Mouse (Mus musculus): ENCODE results near the gene Cib2. TPM values are rescaled to one million over a fixed set of nuclear protein-coding genes. Genes with fewer than 3 reads are reported as not detected.

Cib2 gene
- total RNA-seq (2014; rRNA removed; ENCODE audit: low replicate concordance) = 4.5 TPM in 1 of 2 replicates, not detected in the other
- 2.0 and 2.4 TPM in 2 replicates for polyA plus RNA-seq (2015; fragmentation: Nextera tagmentation; extraction: Ambion mirVana)

- DNase-seq (ENCODE audit: low spot score) = peak; percentile 85
- no peak within 1 kb of the TSS for H3K27ac ChIP-seq (ENCODE audit: low read depth)
- H3K9me3 ChIP-seq (replicated peaks; ENCODE audit: control insufficient read depth, low read length) = no peaks in the 10 kb centered on the region
- peak within 1 kb of the TSS; percentile 55 for H3K4me3 ChIP-seq (ENCODE audit: low read depth, low read length)
- H3K4me2 ChIP-seq (ENCODE audit: low read depth, low read length) = peak within 1 kb of the TSS; percentile 86
- under 1% methylated on average over 47 of the region's 54 CpGs for WGBS
- no peaks in the 10 kb centered on the region for H3K36me3 ChIP-seq (replicated peaks; ENCODE audit: control insufficient read depth, insufficient read depth, low read length)
- H3K9ac ChIP-seq (replicated peaks; ENCODE audit: low read depth, low read length) = 0 out of 2 replicates have a peak within 1 kb of the TSS, but pooled peaks have one; percentile 37
- ATAC-seq (ENCODE audit: insufficient read depth, low read depth) = peak; percentile 98
- no peaks in the 10 kb centered on the region for H3K4me1 ChIP-seq (ENCODE audit: control insufficient read depth, insufficient read depth)
- H3K27me3 ChIP-seq (ENCODE audit: control insufficient read depth, insufficient read depth, low read length) = no peaks in the 10 kb centered on the region
- TF ChIP-seq EP300 (IDR thresholded peaks at IDR 0.05; ENCODE audit: low read depth) (no peak), CTCF (IDR thresholded peaks at IDR 0.05; ENCODE audit: low read depth) (peak; percentile 36)
Observed at GRCm38 (mm10) chr9:54559771-54560471, at the start of gene Cib2. TSS of gene Cib2 (minus strand) at chr9:54560218.

GRCm38 (mm10) chr9:54604886-54605285 lies 44.9 kb upstream of the Cib2 start:
- Histone ChIP-seq H3K36me3 (replicated peaks; ENCODE audit: control insufficient read depth, insufficient read depth, low read length) (peaks cover 42% of the 10 kb centered on the region), H3K4me1 (ENCODE audit: control insufficient read depth, insufficient read depth) (no peaks in the 10 kb centered on the region), H3K4me2 (ENCODE audit: low read depth, low read length) (no peak overlapping the region), H3K9me3 (replicated peaks; ENCODE audit: control insufficient read depth, low read length) (no peaks in the 10 kb centered on the region), H3K4me3 (ENCODE audit: low read depth, low read length) (no peak overlapping the region), H3K9ac (replicated peaks; ENCODE audit: low read depth, low read length) (no peak overlapping the region), H3K27me3 (ENCODE audit: control insufficient read depth, insufficient read depth, low read length) (no peaks in the 10 kb centered on the region), H3K27ac (ENCODE audit: low read depth) (no peak overlapping the region)
- DNase-seq (ENCODE audit: low spot score) (peak; percentile 41), ATAC-seq (ENCODE audit: insufficient read depth, low read depth) (peak; percentile 61; the same call in 1 of the 2 replicates)
- no peak for TF ChIP-seq EP300 (IDR thresholded peaks at IDR 0.05; ENCODE audit: low read depth)
- peak; percentile 61 for TF ChIP-seq CTCF (IDR thresholded peaks at IDR 0.05; ENCODE audit: low read depth)
- 50% methylated on average over 4 of the region's 4 CpGs for WGBS

GRCm38 (mm10) chr9:54604131-54604654 lies 44.2 kb upstream of the Cib2 start:
- peaks cover 49% of the 10 kb centered on the region for H3K36me3 ChIP-seq (replicated peaks; ENCODE audit: control insufficient read depth, insufficient read depth, low read length)

DNA sequence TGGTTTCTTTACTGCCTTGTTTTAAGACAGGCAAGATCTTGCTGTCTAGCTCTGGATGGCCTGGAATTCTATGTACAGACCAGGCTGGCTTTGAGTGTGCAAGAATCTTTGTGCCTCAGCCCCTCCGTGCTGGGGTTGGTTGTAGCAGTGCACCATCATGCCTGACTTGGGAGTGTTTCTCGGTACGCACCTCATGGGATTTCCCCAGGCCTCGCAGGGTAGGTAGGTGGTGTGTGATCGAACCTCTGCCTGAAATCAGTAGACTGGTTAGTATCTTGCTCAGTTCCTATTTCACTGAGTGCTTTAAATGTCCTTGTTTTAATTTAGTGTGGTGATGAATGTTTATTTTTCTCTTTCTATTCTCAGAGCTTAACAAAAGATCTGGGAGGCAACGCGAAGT lies 42.9 kb upstream of the Cib2 start:
- H3K4me3 ChIP-seq (ENCODE audit: low read depth, low read length) = no peak overlapping the region
- no peak overlapping the region for H3K27ac ChIP-seq (ENCODE audit: low read depth)
- H3K4me1 ChIP-seq (ENCODE audit: control insufficient read depth, insufficient read depth) = 0 out of 2 replicates have a peak, but pooled peaks cover under 1% of the 10 kb centered on the region
- no peak for DNase-seq (ENCODE audit: low spot score)
- no peak for ATAC-seq (ENCODE audit: insufficient read depth, low read depth)
- no peaks in the 10 kb centered on the region for H3K27me3 ChIP-seq (ENCODE audit: control insufficient read depth, insufficient read depth, low read length)
- TF ChIP-seq EP300 (IDR thresholded peaks at IDR 0.05; ENCODE audit: low read depth) (no peak), CTCF (IDR thresholded peaks at IDR 0.05; ENCODE audit: low read depth) (no peak)
- no peaks in the 10 kb centered on the region for H3K9me3 ChIP-seq (replicated peaks; ENCODE audit: control insufficient read depth, low read length)
- no peak overlapping the region for H3K4me2 ChIP-seq (ENCODE audit: low read depth, low read length)
- H3K36me3 ChIP-seq (replicated peaks; ENCODE audit: control insufficient read depth, insufficient read depth, low read length) = peaks cover 62% of the 10 kb centered on the region
- WGBS = 83% methylated on average over 7 of the region's 7 CpGs
- no peak overlapping the region for H3K9ac ChIP-seq (replicated peaks; ENCODE audit: low read depth, low read length)

More at GRCm38 (mm10) chr9:54604131-54604654, 44.2 kb upstream of the Cib2 start:
- Histone ChIP-seq H3K27ac (ENCODE audit: low read depth) (no peak overlapping the region), H3K4me1 (ENCODE audit: control insufficient read depth, insufficient read depth) (no peaks in the 10 kb centered on the region), H3K27me3 (ENCODE audit: control insufficient read depth, insufficient read depth, low read length) (no peaks in the 10 kb centered on the region), H3K9me3 (replicated peaks; ENCODE audit: control insufficient read depth, low read length) (no peaks in the 10 kb centered on the region), H3K4me2 (ENCODE audit: low read depth, low read length) (no peak overlapping the region), H3K4me3 (ENCODE audit: low read depth, low read length) (no peak overlapping the region), H3K9ac (replicated peaks; ENCODE audit: low read depth, low read length) (no peak overlapping the region)
- DNase-seq (ENCODE audit: low spot score) = no peak
- TF ChIP-seq CTCF (IDR thresholded peaks at IDR 0.05; ENCODE audit: low read depth) = no peak
- TF ChIP-seq EP300 (IDR thresholded peaks at IDR 0.05; ENCODE audit: low read depth) = no peak
- 68% methylated on average over 5 of the region's 5 CpGs for WGBS
- ATAC-seq (ENCODE audit: insufficient read depth, low read depth) = no peak

DNA sequence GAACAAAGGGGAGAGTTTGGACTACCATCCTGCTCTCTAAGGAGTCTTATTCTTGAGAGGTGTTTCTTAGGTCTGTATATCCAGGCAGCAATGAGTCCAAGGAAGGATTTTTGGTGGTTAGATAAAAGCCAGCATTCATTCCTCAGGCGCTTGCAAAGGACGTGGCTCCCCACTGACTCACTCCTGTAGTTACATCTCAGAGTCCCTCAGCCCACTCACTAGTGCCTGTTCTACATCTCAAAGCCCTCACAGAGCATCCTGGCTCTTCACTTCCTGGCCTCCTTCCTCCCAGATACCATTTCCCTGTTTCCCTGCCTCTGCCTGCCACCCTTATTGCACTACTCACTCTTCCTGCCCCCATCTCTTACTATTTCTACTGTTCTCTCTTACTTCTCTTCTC lies 42.4 kb upstream of the Cib2 start:
- H3K4me2 ChIP-seq (ENCODE audit: low read depth, low read length) = no peak overlapping the region

More for the DNA sequence above, 42.4 kb upstream of the Cib2 start:
- Histone ChIP-seq H3K9ac (replicated peaks; ENCODE audit: low read depth, low read length) (no peak overlapping the region), H3K27ac (ENCODE audit: low read depth) (no peak overlapping the region), H3K4me1 (ENCODE audit: control insufficient read depth, insufficient read depth) (0 out of 2 replicates have a peak, but pooled peaks cover 6% of the 10 kb centered on the region), H3K36me3 (replicated peaks; ENCODE audit: control insufficient read depth, insufficient read depth, low read length) (peaks cover 67% of the 10 kb centered on the region), H3K4me3 (ENCODE audit: low read depth, low read length) (no peak overlapping the region), H3K9me3 (replicated peaks; ENCODE audit: control insufficient read depth, low read length) (no peaks in the 10 kb centered on the region), H3K27me3 (ENCODE audit: control insufficient read depth, insufficient read depth, low read length) (no peaks in the 10 kb centered on the region)
- TF ChIP-seq CTCF (IDR thresholded peaks at IDR 0.05; ENCODE audit: low read depth) = no peak
- TF ChIP-seq EP300 (IDR thresholded peaks at IDR 0.05; ENCODE audit: low read depth) = no peak
- 80% methylated on average over 2 of the region's 2 CpGs for WGBS
- ATAC-seq (ENCODE audit: insufficient read depth, low read depth) = no peak
- DNase-seq (ENCODE audit: low spot score) = no peak
